Mouse (Mus musculus): ENCODE data around the gene Wtap.
A peak's percentile ranks its signal among the peaks of the same experiment; 100 is the strongest.
"Not testable (repeated sequence)": the region's sequence is repeated elsewhere in the genome, so short reads cannot be mapped to it uniquely, and the experiment has no call there.

Wtap gene

DNA sequence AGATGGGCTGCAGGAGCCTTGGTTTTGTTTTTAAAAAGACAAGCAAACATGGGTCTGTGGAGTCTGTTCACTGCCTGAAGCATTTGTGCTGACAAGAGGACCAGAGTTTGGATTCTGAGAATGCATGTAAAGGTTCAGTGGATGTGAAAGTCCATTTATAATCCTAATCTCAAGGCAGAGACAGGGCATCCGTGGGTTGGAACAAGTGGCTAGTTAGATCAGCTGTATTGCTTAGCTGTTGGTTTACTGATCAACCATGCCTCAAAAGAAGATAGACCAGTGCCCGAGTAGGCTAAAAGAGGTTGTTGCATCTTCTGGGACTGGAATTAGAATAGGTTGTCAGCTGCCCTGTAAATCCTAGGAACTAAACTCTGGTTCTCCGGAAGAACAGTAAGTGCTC, 30.5 kb downstream of the Wtap start:
- no peak for DNase-seq (ENCODE audit: low spot score in 2 of 2)

DNA sequence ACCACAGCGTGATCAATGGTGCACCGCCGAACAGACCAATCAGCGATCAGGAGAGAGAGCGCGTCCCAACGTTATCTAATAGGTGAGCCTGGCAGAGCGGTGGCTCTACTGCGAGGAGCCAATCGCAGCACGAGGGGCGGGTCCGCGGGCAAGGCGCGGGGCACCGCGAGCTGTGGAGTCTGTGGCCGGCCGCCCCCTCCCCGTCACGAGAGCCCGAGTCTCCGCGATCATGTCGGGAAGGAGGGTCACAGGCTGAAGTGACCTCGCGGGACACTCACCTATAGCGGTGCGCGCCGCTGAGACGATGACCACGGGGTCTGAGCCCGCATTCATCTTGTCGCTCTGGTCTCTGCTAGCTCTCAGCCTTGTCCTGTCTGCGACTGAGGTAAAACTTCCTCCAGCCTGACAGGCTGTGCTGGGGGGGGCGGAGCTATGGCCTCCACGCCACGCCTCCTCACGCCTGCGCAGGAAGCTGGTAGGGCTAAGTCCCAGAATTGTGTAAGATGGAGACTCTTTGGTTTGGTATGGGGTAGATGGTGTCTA, 33.6 kb downstream of the Wtap start, which contains the start of gene Acat2:
Gene Acat2, minus strand, starts transcription at position 417 of the 543 bp plus-strand sequence.
- DNase-seq (ENCODE audit: low spot score in 2 of 2): peak; percentile 88 to 92

GRCm38 (mm10) chr17:12959377-12959776, 34.6 kb downstream of the Wtap start:
- DNase-seq (ENCODE audit: low spot score in 2 of 2): not testable (repeated sequence)

DNA sequence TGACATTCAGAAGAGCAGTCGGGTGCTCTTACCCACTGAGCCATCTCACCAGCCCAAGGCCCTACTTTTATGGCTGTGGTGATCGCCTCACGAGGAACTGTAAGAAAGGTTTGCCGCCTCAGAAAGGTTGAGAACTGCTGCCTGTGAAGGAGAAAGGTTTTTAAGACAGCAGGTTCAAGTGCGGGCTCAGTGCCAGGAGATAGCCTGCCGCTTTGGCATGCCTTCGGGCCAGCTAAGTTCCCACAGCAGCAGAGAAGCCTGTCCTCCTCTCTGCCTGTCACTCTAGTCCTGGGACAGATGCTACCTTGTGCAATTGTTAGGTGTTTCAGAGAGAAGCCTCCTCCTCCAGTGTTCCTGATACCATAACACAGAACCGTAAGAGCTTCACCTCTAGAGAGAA, 37.3 kb downstream of the Wtap start:
- no peak for DNase-seq (ENCODE audit: low spot score in 2 of 2)

DNA sequence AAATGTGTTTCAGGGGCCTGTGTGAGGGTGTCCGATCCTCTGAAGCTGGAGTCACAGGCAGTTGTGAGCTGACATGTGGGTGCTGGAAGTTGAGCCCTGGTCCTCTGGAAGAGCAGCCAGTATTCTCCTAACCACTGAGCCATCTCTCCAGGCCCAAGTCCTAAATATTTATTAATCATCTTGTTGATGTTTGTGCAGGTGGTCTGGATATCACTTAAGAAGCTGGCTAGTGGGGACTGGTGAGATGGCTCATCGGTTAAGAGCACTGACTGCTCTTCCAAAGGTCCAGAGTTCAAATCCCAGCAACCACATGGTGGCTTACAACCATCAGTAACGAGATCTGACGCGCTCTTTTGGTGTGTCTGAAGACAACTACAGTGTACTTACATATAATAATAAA, 44.3 kb downstream of the Wtap start:
- DNase-seq (ENCODE audit: low spot score in 2 of 2): no peak

DNA sequence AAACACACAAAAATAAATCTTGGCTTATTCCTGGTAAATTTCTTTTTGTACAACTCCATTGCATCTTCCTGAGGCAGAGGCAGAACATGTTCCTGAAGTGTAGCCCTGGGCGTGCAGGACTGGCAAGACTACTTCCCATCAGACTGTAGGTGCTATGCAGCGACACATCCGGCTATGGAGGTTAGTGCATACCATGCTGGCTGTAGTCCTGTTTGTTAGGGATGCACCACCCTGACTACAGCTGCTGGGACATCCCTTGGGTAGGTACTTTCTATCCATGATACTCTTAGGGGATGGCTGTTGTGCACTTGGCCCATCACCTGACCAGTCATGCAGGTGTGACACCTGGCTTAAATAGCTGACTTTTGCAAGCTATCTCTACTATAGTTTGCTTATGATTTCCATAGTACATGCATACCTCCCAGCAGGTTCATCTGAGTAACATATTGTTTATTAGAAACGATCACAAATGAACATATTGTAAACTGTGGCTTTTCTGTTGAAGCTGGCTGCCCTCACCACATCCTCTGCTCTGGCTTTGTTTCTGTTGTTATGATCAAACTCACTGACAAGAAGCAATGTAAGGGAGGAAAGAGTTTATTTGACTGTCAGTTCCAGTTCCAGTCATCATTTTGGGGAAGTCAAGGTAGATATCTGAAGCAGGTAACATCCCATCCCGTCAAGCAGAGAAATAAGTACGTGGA, 51.4 kb downstream of the Wtap start:
- DNase-seq (ENCODE audit: low spot score in 2 of 2): no peak

DNA sequence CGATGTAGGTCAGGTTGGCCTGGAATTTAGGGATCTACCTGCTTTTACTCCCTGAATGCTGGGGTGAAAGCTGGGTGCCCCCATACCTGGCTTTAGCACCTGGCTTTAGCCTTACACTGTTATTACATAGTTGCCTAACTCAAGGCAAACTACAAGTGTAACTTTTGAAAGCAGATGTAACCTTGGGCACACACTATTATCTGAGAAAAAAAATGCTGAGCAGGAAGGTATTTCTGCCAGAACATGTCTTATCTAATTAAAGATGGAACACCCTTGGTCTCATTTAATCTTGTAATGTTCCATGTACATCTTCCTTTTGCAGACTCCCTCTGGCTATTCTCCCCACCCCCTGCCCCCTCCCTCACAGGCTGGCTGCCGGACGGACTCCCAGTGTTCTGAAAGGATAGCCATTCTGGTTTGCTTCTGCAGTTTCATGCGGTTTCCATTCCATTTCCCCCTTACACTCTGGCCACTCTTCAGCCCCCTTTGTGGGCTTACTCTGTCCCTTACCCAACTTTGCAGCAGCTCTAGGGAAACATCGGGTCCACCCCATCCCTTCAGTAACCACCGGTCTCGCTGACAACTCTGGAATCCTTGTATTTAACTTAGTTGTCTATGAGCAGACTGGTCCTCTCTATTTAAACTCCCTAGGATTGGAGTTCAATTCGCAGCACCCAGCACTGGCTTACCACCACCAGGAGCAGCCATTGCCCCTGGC, 52.3 kb downstream of the Wtap start:
- DNase-seq (ENCODE audit: low spot score in 2 of 2): no peak

DNA sequence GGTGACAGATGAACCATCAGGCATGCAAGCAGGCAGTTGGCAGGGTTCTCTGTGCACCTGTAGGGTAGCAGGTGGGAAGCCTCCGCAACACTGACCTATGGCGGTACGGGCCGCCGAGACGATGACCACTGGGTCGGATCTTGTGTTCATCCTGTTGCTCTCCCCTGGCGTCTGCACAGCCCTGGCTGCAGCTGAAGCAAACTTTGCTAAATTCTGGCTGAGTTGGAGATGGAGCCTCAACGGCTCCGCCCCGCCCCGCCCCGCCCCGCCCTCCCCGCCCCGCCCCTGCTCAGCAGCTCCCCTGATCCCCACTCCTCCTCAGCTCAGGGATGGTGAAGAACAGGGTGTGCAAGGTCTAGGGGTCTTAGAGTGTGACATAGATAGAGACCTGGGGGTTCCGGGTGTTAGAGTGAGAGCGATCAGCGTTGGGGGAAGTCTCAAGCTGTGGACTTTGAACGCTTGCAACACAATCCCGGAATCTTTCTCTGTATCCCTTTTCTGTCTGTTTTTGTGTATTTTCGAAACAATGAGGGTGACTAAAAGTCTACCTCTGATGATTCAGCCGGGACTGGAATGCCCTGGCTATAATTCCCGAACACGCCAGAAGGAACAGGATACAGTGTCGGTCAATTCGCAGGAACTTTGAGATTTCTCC, 53.7 kb downstream of the Wtap start, which contains the start of gene Acat3:
Gene Acat3, minus strand, starts transcription at position 450 of the 655 bp plus-strand sequence.
- DNase-seq (ENCODE audit: low spot score in 2 of 2): no peak

- not testable (repeated sequence) for DNase-seq (ENCODE audit: low spot score in 2 of 2)
Observed at GRCm38 (mm10) chr17:12939377-12940148, 54.4 kb downstream of the Wtap start.

GRCm38 (mm10) chr17:12938077-12938476, 55.9 kb downstream of the Wtap start:
- no peak for DNase-seq (ENCODE audit: low spot score in 2 of 2)

DNA sequence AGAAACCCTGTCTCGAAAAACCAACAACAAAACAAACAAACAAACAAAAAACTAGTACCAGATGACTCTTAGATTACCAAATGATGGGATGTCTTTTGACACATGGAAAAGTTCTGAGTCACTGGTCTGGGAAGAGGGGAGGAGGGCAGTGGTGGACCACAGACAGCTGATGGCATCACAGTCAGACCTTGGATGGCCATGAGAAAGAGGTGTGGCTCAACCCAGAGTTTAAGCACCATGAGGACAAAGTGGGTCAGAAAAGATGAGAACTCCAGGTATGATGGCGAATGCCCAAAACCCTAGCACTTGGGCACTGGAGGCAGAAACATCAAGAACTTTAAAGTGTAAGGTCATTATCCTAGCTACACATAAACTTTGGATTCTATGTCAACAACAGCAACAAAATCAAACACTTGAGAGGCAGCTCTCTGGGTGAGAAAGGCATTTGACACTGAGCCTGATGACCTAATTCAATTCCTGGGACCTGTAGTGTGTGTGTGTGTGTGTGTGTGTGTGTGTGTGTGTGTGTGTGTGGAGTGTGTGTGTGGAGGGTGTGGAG, 56.5 kb downstream of the Wtap start:
- no peak for DNase-seq (ENCODE audit: low spot score in 2 of 2)

DNA sequence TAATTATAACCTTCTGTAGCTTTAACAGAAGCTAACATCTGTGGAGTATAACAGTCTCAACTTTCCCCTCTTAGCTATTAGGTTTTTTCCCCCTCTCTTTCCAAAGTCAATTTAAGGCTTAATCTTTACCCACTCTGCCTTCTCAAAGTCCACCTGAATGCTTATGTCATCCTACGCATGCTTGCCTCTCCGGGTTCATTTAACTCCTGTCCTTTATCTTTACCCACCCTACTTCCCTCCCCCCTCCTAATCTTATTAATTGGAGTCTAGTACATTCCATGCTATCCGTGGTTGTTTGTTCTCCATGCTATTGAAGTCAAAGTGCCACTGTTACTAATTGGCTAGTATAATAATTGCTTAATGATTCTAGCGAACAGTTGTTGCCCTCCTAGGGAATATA, 58.2 kb downstream of the Wtap start:
- DNase-seq (ENCODE audit: low spot score in 2 of 2): no peak

- not testable (repeated sequence) for DNase-seq (ENCODE audit: low spot score in 2 of 2)
Observed at GRCm38 (mm10) chr17:12931576-12931975, 62.4 kb downstream of the Wtap start.

- no peak for DNase-seq (ENCODE audit: low spot score in 2 of 2)
Observed at GRCm38 (mm10) chr17:12925703-12926180, 68.2 kb downstream of the Wtap start.

DNA sequence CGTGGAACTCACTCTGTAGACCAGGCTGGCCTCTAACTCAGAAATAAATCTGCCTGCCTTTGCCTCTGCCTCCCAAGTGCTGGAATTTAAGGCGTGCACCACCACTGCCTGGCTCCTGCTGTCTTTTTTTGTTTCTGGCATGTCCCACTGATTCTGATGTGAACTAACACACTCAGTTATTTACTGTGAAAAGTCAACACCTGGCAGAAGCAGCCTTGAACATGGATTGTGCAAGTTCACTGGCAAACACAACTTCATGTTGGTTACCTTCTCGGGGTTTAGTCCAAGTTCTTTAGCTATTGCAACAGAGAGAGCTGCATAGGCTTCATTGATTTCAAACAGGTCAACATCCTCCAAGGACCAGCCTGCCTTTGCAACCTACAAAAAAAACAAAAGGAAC, 69.0 kb downstream of the Wtap start:
- no peak for DNase-seq (ENCODE audit: low spot score in 2 of 2)

GRCm38 (mm10) chr17:12921073-12921472, 72.9 kb downstream of the Wtap start:
- DNase-seq (ENCODE audit: low spot score in 2 of 2): no peak

Data from frontal cortex, postnatal 25 days (tissue).